Mouse (Mus musculus) liver, adult 2 months (tissue): Measurements from ENCODE around the gene Kif1b.

Experiments
- CTCF ChIP-seq: fragments of 200-500 bp; IDR thresholded peaks from 2 replicates; pipeline ENCODE4 v1.5.1; 2011; ENCODE audit warnings: low read depth, low read length, control low read depth
- POLR2A ChIP-seq: fragments of 200-500 bp; IDR thresholded peaks from 2 replicates; pipeline ENCODE4 v1.6.1; 2011; ENCODE audit warnings: low read length, control low read depth; ENCODE audit not compliant: insufficient read depth; ENCODE audit errors: extremely low read depth

GRCm38 (mm10) chr4:149215397-149215796 is 92.1 kb downstream of the Kif1b start:
- TF ChIP-seq CTCF (no peak), POLR2A (no peak)
